Comparison of ENCODE assay signal across 8 mouse cellular contexts in the genomic region with DNA sequence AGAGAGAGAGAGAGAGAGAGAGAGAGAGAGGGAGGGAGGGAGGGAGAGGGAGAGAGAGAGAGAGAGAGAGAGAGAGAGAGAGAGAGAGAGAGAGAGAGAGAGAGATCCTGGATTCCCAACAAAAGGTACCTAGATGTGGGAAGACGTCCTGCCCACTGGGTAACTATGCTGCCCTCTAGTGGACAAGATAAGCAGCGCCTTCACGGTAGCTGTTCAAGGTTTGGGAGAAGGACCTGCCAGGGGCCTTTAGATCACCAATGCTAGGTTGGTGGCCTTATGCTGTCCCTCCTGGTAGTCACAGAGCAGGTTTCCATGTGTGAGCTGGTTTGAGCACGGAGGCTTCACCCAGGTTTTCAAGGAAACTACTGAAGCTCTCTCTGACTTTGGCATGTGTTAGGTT. TPM values are rescaled to one million over a fixed set of nuclear protein-coding genes. Genes with fewer than 3 reads are reported as not detected.
DNase-seq lines count a peak whose midpoint lies in the region; ATAC-seq lines count a peak whose summit lies in the region.

No protein-coding gene starts in this region.

- no peak overlapping the region for H3K9ac ChIP-seq in kidney, embryonic 14.5 days (ENCODE audit: low read depth, low read length)

- DNase-seq in kidney, adult 8-10 months, result peak; percentile 38 to 64
- peak; percentile 69 for DNase-seq in NIH3T3 (ENCODE audit: low read depth)
- peak; percentile 9 for DNase-seq in cerebellum, adult 11-12 months
- DNase-seq in left cerebral cortex, postnatal 25 days (ENCODE audit: low spot score in 2 of 2), result peak; percentile 56 to 63
- DNase-seq in retina, embryonic 14.5 days (ENCODE audit: low spot score), result peak; percentile 85

- H3K27ac ChIP-seq in kidney, embryonic 14.5 days (ENCODE audit: low read depth, low read length), result no peak overlapping the region

- no peak for ATAC-seq in kidney, embryonic 14.5 days (ENCODE audit: low FRiP score, low TSS enrichment)
- ATAC-seq in granulocyte monocyte progenitor cell, adult 5-6 weeks (replicated peaks; ENCODE audit: poor library complexity, severe bottlenecking), result peak; percentile 65; the same call in 1 of the 2 replicates
- no peak for ATAC-seq in activated CD4-positive, CD25-positive, alpha-beta regulatory T cell, adult 4 months

- no peaks in the 10 kb centered on the region for H3K36me3 ChIP-seq in kidney, embryonic 14.5 days (ENCODE audit: control insufficient read depth, insufficient read depth, low read length)

- H3K27me3 ChIP-seq in kidney, embryonic 14.5 days (ENCODE audit: control insufficient read depth, insufficient read depth, low read length), result peaks cover 40% of the 10 kb centered on the region

- H3K9me3 ChIP-seq in kidney, embryonic 14.5 days (ENCODE audit: control insufficient read depth, low read length), result no peaks in the 10 kb centered on the region

- peaks cover 10% of the 10 kb centered on the region for H3K4me1 ChIP-seq in kidney, embryonic 14.5 days (ENCODE audit: control insufficient read depth, insufficient read depth, low read length)

- H3K4me3 ChIP-seq in kidney, embryonic 14.5 days (ENCODE audit: low read length), result no peak overlapping the region

- WGBS in kidney, embryonic 14.5 days, result 3% methylated on average over 4 of the region's 4 CpGs

- H3K4me2 ChIP-seq in kidney, embryonic 14.5 days (replicated peaks; ENCODE audit: low read depth, low read length), result no peak overlapping the region

- intact Hi-C loops in left cerebral cortex, postnatal 25 days (cut with DNase I), result loop anchor here (2.0 kb wide), 1 partner anchor 469 kb away; no protein-coding TSS in a partner anchor

RNA-seq across cellular contexts. Expression of a gene that starts 39.4 kb away (rescaled TPM):
- polyA plus RNA-seq in kidney, embryonic 14.5 days (2014; fragmentation: Nextera tagmentation; extraction: Ambion mirVana), result 0.24 and 0.31 TPM in 2 replicates
- 0.17 TPM in 1 of 2 replicates, not detected in the other for total RNA-seq in granulocyte monocyte progenitor cell, adult 5-6 weeks (2014; fragmentation: Nextera tagmentation)
- total RNA-seq in granulocyte monocyte progenitor cell, adult 5-6 weeks (2017), result not detected in 2 replicates
- 1 to 10 TPM; 2.4 to 2.7 TPM for total RNA-seq in left cerebral cortex, postnatal 25 days (2021)
- not detected for polyA plus RNA-seq in activated CD4-positive, CD25-positive, alpha-beta regulatory T cell, adult 4 months (2017; shearing (Covaris generic))

Comparison
In these comparisons a context has a peak if more than half of its experiments do, and no peak if none do; other contexts are left out.
1. DNase-seq: peak in every context shown above with its lines; median percentile 85 in retina, embryonic 14.5 days; 69 in NIH3T3; 60 in left cerebral cortex, postnatal 25 days; 51 in kidney, adult 8-10 months; 9 in cerebellum, adult 11-12 months.